Mouse (Mus musculus) liver, adult 2 months (tissue): ENCODE data around the gene Shisa5. TPM values are rescaled to one million over a fixed set of nuclear protein-coding genes. Genes with fewer than 3 reads are reported as not detected.

Source experiments
- DNase-seq: peaks from one replicate; pipeline ENCODE4 v3.0.0-alpha.2; 2011; ENCODE audit warnings: low read depth, low spot score; ENCODE audit errors: extremely low read depth
- H3K27ac ChIP-seq: fragments of 200-500 bp; replicated peaks from 2 replicates; pipeline ENCODE4 v1.5.1; 2012; ENCODE audit warnings: low read depth, mild to moderate bottlenecking, control low read depth, inconsistent platforms, low read length; ENCODE audit not compliant: insufficient read depth
- H3K27me3 ChIP-seq: fragments of 200-500 bp; 2 replicates; pipeline ENCODE4 v1.6.1; 2012; ENCODE audit warnings: mild to moderate bottlenecking, moderate library complexity, low read length, inconsistent platforms; ENCODE audit not compliant: control insufficient read depth, insufficient read depth
- H3K36me3 ChIP-seq: fragments of 200-500 bp; 2 replicates; pipeline ENCODE4 v1.6.1; 2012; ENCODE audit warnings: low read length, inconsistent platforms; ENCODE audit not compliant: control insufficient read depth, insufficient read depth
- H3K4me1 ChIP-seq: fragments of 200-500 bp; 2 replicates; pipeline ENCODE4 v1.6.1; 2011; ENCODE audit warnings: low read length; ENCODE audit not compliant: control insufficient read depth, insufficient read depth
- H3K4me3 ChIP-seq: fragments of 200-500 bp; 2 replicates; pipeline ENCODE4 v1.5.1; 2011; ENCODE audit warnings: low read depth, mild to moderate bottlenecking, control low read depth, low read length, moderate library complexity; ENCODE audit not compliant: insufficient read depth
- H3K79me2 ChIP-seq: fragments of 200-500 bp; 2 replicates; pipeline ENCODE4 v1.6.1; 2012; ENCODE audit warnings: inconsistent platforms, mild to moderate bottlenecking, low read length, moderate library complexity; ENCODE audit not compliant: control insufficient read depth, insufficient read depth
- H3K9ac ChIP-seq: fragments of 200-500 bp; 2 replicates; pipeline ENCODE4 v1.6.1; 2012; ENCODE audit warnings: low read depth, mild to moderate bottlenecking, control low read depth, inconsistent platforms, low read length
- CTCF ChIP-seq: fragments of 200-500 bp; IDR thresholded peaks from 2 replicates; pipeline ENCODE4 v1.5.1; 2011; ENCODE audit warnings: low read depth, low read length, control low read depth
- POLR2A ChIP-seq: fragments of 200-500 bp; IDR thresholded peaks from 2 replicates; pipeline ENCODE4 v1.6.1; 2011; ENCODE audit warnings: low read length, control low read depth; ENCODE audit not compliant: insufficient read depth; ENCODE audit errors: extremely low read depth
- WGBS: fragments of 180-500 bp; shearing (Covaris S2); methylation state at CpG from one replicate; pipeline ENCODE4 v1.1.7; 2018; 5-methylcytosine and 5-hydroxymethylcytosine counted together
- polyA plus RNA-seq: library from polyadenylated mRNA; depleted of rRNA; stranded (reverse); fragments of >200 nt; gene quantifications from 2 replicates; pipeline ENCODE4 v1.2.3, GENCODE M21; 2012
- total RNA-seq: library from RNA; depleted of rRNA; stranded (reverse); fragments of >200 nt; gene quantifications from 2 replicates; pipeline ENCODE4 v1.2.3, GENCODE M21; 2014

Gene Shisa5
- total and polyA plus RNA-seq, 2 experiments: 23.8 to 205 TPM

- H3K4me1 ChIP-seq: no peaks in the 10 kb centered on the region; the same call in 1 of the 2 replicates
- no peak overlapping the region for H3K27ac ChIP-seq
- DNase-seq: peak; percentile 33
- WGBS: 67% methylated on average over 2 of the region's 2 CpGs
- no peaks in the 10 kb centered on the region for H3K27me3 ChIP-seq
- no peak overlapping the region for H3K9ac ChIP-seq
- no peaks in the 10 kb centered on the region for H3K36me3 ChIP-seq
- no peaks in the 10 kb centered on the region for H3K79me2 ChIP-seq
- TF ChIP-seq CTCF (peak; percentile 58), POLR2A (no peak)
- no peak overlapping the region for H3K4me3 ChIP-seq
These were observed 35.2 kb upstream of the Shisa5 start for GRCm38 (mm10) chr9:109003201-109003600.

GRCm38 (mm10) chr9:109007025-109007780 lies 31.2 kb upstream of the Shisa5 start:
- 51% methylated on average over 21 of the region's 21 CpGs for WGBS
- Histone ChIP-seq H3K9ac (no peak overlapping the region), H3K79me2 (no peaks in the 10 kb centered on the region), H3K27ac (no peak overlapping the region), H3K4me1 (peaks cover 2% of the 10 kb centered on the region), H3K36me3 (no peaks in the 10 kb centered on the region), H3K4me3 (no peak overlapping the region), H3K27me3 (no peaks in the 10 kb centered on the region)
- TF ChIP-seq CTCF (no peak), POLR2A (no peak)
- peak; percentile 73 for DNase-seq

DNA sequence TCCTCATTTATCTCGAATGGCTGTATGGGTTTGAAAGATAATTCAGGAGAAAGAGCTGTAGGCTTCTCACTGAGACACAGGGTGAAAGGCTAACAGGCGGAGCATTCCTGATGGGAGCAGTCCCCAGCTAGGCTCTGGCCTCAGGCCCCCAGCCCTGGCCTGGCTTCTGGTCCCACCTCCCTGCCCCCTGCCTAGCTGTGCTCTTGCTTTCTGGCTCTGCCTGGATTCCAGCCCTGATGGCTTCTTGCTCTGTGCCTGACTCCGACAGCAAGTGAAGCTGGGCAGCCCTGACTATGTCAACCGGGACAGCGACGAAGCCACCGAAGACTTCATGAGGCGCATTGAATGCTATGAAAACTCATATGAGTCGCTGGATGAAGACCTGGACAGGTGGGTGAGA lies 30.3 kb upstream of the Shisa5 start:
- Histone ChIP-seq H3K9ac (no peak overlapping the region), H3K36me3 (no peaks in the 10 kb centered on the region), H3K79me2 (no peaks in the 10 kb centered on the region), H3K4me3 (no peak overlapping the region), H3K4me1 (peaks cover 2% of the 10 kb centered on the region), H3K27ac (no peak overlapping the region), H3K27me3 (no peaks in the 10 kb centered on the region)
- WGBS: 91% methylated on average over 9 of the region's 9 CpGs
- no peak for DNase-seq
- no peak for TF ChIP-seq POLR2A
- no peak for TF ChIP-seq CTCF

GRCm38 (mm10) chr9:109008994-109009635 lies 29.2 kb upstream of the Shisa5 start:
- no peaks in the 10 kb centered on the region for H3K36me3 ChIP-seq
- no peak overlapping the region for H3K27ac ChIP-seq
- H3K27me3 ChIP-seq: no peaks in the 10 kb centered on the region
- H3K9ac ChIP-seq: no peak overlapping the region
- DNase-seq: no peak
- H3K4me3 ChIP-seq: no peak overlapping the region
- peaks cover 2% of the 10 kb centered on the region for H3K4me1 ChIP-seq
- no peaks in the 10 kb centered on the region for H3K79me2 ChIP-seq
- WGBS: 81% methylated on average over 10 of the region's 10 CpGs
- TF ChIP-seq POLR2A (no peak), CTCF (no peak)

DNA sequence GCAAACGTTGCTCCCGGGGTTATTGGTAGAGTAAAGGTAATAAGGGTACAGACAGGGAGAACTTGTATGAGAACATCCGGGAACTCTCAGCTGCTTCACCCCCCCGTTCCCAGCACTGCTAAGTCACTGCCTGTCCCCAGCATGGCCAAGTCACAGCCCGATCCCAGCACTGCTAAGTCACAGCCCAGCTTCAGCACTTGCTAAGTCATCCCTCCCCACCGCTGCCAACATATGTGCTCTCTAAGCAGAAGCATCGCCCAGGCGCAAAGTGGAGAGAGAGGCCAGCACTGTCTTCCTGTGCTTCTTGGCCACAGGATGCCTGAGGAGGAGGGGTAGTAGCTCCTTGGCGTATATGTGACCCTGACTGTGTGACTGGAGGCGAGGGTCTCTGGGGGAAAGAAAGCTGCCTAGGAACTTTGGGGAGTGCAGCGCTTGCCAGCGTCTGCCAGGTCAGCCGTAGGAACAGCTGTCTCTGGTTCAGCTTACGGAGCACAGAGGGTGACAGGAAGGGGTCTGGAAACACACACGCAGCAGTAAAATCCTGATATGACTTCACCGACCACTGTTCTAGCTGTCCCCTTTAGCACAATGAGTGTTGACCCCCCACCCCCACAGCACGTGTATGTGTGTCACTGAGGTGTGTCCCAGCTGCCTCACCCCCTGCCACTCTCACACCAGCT lies 28.6 kb upstream of the Shisa5 start:
- H3K4me1 ChIP-seq: peaks cover 2% of the 10 kb centered on the region
- no peaks in the 10 kb centered on the region for H3K79me2 ChIP-seq
- DNase-seq: no peak
- no peaks in the 10 kb centered on the region for H3K36me3 ChIP-seq
- H3K27me3 ChIP-seq: no peaks in the 10 kb centered on the region
- H3K4me3 ChIP-seq: no peak overlapping the region
- no peak overlapping the region for H3K27ac ChIP-seq
- H3K9ac ChIP-seq: no peak overlapping the region
- WGBS: 76% methylated on average over 17 of the region's 17 CpGs
- TF ChIP-seq CTCF: no peak
- TF ChIP-seq POLR2A: no peak

DNA sequence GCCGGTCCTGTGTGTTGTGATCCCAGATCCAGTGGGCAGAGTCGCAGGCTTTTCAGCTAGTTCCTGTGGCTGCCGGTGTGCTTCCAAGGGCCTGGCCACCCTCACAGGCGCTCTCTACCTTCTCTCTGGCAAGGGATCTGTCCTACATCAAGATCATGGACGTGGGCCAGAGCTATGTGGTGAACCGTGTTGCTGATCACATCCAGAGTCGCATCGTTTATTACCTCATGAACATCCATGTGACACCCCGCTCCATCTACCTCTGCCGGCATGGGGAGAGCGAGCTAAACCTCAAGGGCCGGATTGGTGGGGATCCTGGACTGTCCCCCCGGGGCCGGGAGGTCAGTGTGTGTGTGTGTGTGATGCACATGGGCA lies 28.1 kb upstream of the Shisa5 start:
- 97% methylated on average over 14 of the region's 14 CpGs for WGBS
- Histone ChIP-seq H3K79me2 (no peaks in the 10 kb centered on the region), H3K9ac (no peak overlapping the region), H3K4me1 (peaks cover 2% of the 10 kb centered on the region), H3K36me3 (no peaks in the 10 kb centered on the region), H3K27ac (no peak overlapping the region), H3K4me3 (no peak overlapping the region), H3K27me3 (no peaks in the 10 kb centered on the region)
- DNase-seq: no peak
- no peak for TF ChIP-seq CTCF
